Mouse (Mus musculus) 416B (cell line): ENCODE measurements at regions not wholly inside any gene's neighbourhood (a gene's known extent, or its start where the extent isn't known, plus 50 kb on each side); places are given as distances from the start of the nearest gene placed in this dataset.
A peak's percentile ranks its signal among the peaks of the same experiment; 100 is the strongest.

Experiments used
- DNase-seq: peaks from one replicate; pipeline ENCODE4 v3.0.0; 2011; ENCODE audit warnings: low read depth

DNA sequence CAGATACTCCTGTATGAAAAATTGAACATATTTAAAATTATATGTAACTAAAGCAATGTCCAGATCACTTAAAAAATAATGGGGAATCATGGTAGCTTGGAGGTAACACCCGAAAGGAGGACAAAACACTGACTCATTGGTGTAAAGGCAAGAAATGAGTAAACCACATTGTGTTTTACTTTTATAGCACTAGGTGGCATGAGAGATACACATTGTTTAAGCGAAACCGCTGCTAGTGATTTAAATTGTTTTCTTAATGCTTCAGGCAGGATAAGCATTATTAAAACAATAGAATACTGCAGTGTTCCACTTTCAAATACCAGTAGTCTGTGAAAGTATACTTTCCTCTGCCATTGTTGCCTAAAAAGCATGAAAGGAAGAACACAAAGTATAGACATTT, 158.5 kb upstream of the 4930595M18Rik start:
- DNase-seq, result peak; percentile 7
